Mouse (Mus musculus) ES-Bruce4 (cell line): ENCODE measurements at regions not wholly inside any gene's neighbourhood (a gene's known extent, or its start where the extent isn't known, plus 50 kb on each side); places are given as distances from the start of the nearest gene placed in this dataset.

Source experiments
- H3K27ac ChIP-seq: 2 replicates; pipeline ENCODE4 v1.5.1; 2012; ENCODE audit warnings: low read length, inconsistent platforms; ENCODE audit not compliant: insufficient read depth
- H3K27me3 ChIP-seq: 2 replicates; pipeline ENCODE4 v1.6.1; 2012; ENCODE audit warnings: mild to moderate bottlenecking, low read length, inconsistent platforms; ENCODE audit not compliant: control insufficient read depth, poor library complexity, insufficient read depth, severe bottlenecking
- H3K36me3 ChIP-seq: 2 replicates; pipeline ENCODE4 v1.6.1; 2012; ENCODE audit warnings: inconsistent platforms, mild to moderate bottlenecking, low read length, moderate library complexity; ENCODE audit not compliant: control insufficient read depth, poor library complexity, insufficient read depth, severe bottlenecking
- H3K4me1 ChIP-seq: one replicate; pipeline ENCODE4 v1.8.1; 2011; ENCODE audit warnings: low read length; ENCODE audit not compliant: control insufficient read depth, insufficient read depth
- H3K4me3 ChIP-seq: 2 replicates; pipeline ENCODE4 v1.5.1; 2011; ENCODE audit warnings: low read depth, mild to moderate bottlenecking, low read length
- H3K9ac ChIP-seq: 2 replicates; pipeline ENCODE4 v1.6.1; 2012; ENCODE audit warnings: low read depth, mild to moderate bottlenecking, inconsistent platforms; ENCODE audit not compliant: poor library complexity, severe bottlenecking
- H3K9me3 ChIP-seq: replicated peaks from 2 replicates; pipeline ENCODE4 v1.6.1; 2012; ENCODE audit warnings: mild to moderate bottlenecking, low read length, inconsistent platforms; ENCODE audit not compliant: control insufficient read depth, poor library complexity, insufficient read depth, severe bottlenecking
- CTCF ChIP-seq: IDR thresholded peaks from one replicate; pipeline ENCODE4 v1.8.1; 2011; ENCODE audit warnings: low read depth, low read length
- EP300 ChIP-seq: IDR thresholded peaks from 2 replicates; pipeline ENCODE4 v1.6.1; 2011; ENCODE audit warnings: low read depth, low read length; ENCODE audit not compliant: insufficient read depth
- POLR2A ChIP-seq: IDR thresholded peaks from one replicate; pipeline ENCODE4 v1.8.1; 2011; ENCODE audit warnings: low read length; ENCODE audit not compliant: insufficient read depth

DNA sequence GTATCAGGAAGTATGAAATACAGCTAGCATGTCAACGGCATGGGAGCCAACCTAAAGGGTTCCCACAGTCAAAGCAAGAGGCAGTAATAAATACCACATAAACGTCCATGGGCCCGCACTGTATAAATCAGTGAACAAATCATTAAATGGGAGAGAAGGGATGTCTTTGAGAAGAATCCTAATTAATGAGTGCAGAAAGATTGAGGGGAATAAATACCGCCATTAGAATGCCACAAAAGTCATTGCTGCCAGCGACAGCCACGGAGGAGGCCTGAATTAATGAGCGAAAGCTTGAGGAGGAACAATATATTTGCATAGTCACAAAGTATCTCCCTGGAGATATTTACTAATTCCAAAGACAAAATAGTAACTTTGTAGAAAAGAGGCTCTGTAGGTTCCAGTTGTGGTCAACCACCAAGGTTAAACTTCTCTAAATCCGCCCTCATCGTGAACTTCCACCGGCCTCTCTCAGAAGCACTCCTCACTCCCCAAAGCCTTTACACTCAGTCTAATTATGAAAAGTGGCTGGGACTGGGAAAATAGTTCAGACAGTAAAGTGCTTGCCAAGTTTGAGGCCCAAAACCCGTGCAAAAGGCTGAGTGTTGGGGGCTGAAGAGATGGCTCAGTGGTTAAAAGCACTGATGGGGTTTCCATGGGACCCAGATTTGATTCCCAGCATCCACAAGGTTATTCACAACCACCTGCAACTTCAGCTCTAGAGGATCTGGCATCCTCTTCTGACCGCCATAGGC is 64.4 kb upstream of the Ppp1r26 start:
- H3K27me3 ChIP-seq, result no peaks in the 10 kb centered on the region
- no peak overlapping the region for H3K9ac ChIP-seq
- H3K4me3 ChIP-seq, result no peak overlapping the region
- H3K27ac ChIP-seq, result no peak overlapping the region
- no peaks in the 10 kb centered on the region for H3K4me1 ChIP-seq
- no peaks in the 10 kb centered on the region for H3K9me3 ChIP-seq
- TF ChIP-seq CTCF, result no peak
- TF ChIP-seq POLR2A, result no peak
- no peak for TF ChIP-seq EP300
- no peaks in the 10 kb centered on the region for H3K36me3 ChIP-seq

DNA sequence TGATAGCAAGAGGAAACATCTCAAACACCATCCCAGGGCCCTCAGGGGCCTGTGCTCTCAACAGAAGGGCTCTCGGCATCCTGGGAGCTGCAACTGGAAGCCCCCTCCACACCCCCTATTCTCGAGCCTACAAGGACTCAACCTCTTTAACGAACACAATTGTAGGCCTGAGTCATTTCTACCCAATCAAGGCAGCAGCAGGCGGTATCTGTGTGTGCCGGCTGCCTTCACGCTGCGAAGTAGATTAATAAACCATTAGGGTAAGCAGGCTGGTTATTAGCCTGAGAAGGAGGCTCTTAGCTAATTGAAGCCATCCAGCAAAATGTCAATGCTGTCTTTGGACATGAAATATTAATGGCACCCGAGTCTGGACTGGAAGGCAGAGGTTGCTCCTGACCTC is 61.7 kb upstream of the Ppp1r26 start:
- Histone ChIP-seq H3K9ac (no peak overlapping the region), H3K9me3 (no peaks in the 10 kb centered on the region), H3K27ac (no peak overlapping the region), H3K27me3 (no peaks in the 10 kb centered on the region), H3K36me3 (no peaks in the 10 kb centered on the region), H3K4me3 (no peak overlapping the region), H3K4me1 (no peaks in the 10 kb centered on the region)
- TF ChIP-seq POLR2A, result no peak
- TF ChIP-seq EP300, result no peak
- TF ChIP-seq CTCF, result no peak

DNA sequence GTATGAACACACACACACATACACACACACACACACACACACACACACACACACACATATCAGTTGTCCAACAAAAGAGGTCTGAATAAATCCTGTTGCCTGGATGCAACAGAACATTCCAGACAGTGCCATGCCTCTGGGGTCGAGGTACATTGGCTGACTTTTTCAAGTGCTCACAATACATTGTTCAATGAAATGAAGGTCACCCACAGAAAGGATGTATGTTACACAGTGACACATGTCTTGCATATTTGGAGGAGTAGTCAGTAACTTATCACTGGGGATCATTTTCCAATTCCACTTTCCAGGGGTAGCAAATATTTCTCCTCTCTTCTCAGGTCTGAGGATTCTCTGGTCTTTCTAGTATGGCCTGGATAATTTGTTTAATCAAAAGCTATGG is 59.8 kb upstream of the Ppp1r26 start:
- H3K27ac ChIP-seq, result no peak overlapping the region
- no peak for TF ChIP-seq EP300
- no peak for TF ChIP-seq CTCF
- no peak for TF ChIP-seq POLR2A
- no peaks in the 10 kb centered on the region for H3K4me1 ChIP-seq

DNA sequence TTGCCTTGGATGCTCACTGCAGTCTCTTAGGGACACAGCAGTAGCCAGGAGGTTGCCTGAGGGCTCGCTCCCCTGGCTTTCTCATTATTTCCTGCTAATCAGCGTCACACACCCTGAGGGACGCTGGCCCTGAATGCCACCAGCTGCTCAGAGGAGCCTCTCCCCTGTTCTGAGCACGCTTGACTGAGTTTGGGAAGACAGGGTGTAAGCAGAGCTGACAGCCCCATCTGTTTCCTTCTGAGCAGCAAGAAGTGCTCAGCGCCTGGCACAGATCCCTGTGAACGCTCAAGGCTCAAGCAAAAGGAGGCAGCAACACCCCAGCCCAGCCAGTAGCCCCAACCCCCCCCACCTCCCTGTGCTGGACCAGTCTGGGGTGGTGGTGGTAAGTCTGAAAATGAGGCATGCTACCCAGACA is 59.2 kb upstream of the Ppp1r26 start:
- no peaks in the 10 kb centered on the region for H3K4me1 ChIP-seq
- no peak for TF ChIP-seq POLR2A
- TF ChIP-seq CTCF, result no peak
- no peak for TF ChIP-seq EP300
- no peaks in the 10 kb centered on the region for H3K27me3 ChIP-seq
- H3K36me3 ChIP-seq, result no peaks in the 10 kb centered on the region
- H3K4me3 ChIP-seq, result no peak overlapping the region
- no peaks in the 10 kb centered on the region for H3K9me3 ChIP-seq
- no peak overlapping the region for H3K27ac ChIP-seq
- H3K9ac ChIP-seq, result no peak overlapping the region

More for the DNA sequence above, 59.8 kb upstream of the Ppp1r26 start:
- H3K36me3 ChIP-seq, result no peaks in the 10 kb centered on the region
- no peaks in the 10 kb centered on the region for H3K9me3 ChIP-seq
- no peak overlapping the region for H3K9ac ChIP-seq
- H3K27me3 ChIP-seq, result no peaks in the 10 kb centered on the region
- no peak overlapping the region for H3K4me3 ChIP-seq

DNA sequence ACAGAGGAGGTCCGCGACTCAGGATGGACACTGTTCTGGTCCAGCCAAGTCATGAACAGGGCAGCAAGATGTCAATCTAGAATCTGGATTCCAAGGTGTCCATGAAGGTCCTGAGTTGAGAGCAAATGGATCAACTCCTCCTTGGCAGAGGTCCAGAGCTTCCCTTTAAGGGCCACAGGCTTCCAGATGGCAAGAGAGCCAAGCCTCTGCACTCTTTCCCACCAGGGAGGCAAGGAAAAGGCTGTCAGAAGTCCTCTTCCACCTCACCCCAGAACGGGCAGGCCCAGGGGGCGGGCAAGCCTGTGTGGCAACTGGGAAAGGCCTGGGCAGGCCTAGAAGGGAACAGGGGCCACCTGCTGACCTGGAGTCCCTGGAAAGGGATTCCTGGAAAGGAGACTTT is 58.7 kb upstream of the Ppp1r26 start:
- Histone ChIP-seq H3K4me3 (no peak overlapping the region), H3K9ac (no peak overlapping the region), H3K27ac (no peak overlapping the region), H3K27me3 (no peaks in the 10 kb centered on the region), H3K36me3 (no peaks in the 10 kb centered on the region), H3K4me1 (no peaks in the 10 kb centered on the region), H3K9me3 (no peaks in the 10 kb centered on the region)
- TF ChIP-seq EP300, result no peak
- no peak for TF ChIP-seq CTCF
- TF ChIP-seq POLR2A, result no peak

DNA sequence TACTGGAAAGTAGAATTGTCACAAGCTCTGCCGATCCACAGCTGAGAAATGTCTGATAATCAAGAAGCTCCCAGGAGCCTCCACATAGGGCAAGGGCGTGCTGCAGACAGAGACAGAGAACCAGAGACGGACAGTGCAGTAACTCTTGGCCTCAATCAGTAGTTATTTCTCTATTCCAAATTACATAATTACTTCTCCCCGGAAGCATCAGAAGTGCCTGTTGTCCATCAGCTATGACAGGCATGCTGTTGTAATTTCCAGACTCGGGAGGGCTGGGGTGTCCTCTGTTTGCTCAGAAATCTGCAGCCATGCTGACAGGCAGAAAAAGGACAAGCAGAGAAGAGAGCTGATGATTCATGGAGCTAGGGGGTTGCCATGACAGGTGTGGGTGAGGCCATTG is 56.9 kb upstream of the Ppp1r26 start:
- Histone ChIP-seq H3K4me1 (no peaks in the 10 kb centered on the region), H3K27me3 (no peaks in the 10 kb centered on the region), H3K27ac (no peak overlapping the region), H3K9me3 (peaks cover 10% of the 10 kb centered on the region), H3K36me3 (no peaks in the 10 kb centered on the region), H3K9ac (no peak overlapping the region), H3K4me3 (no peak overlapping the region)
- TF ChIP-seq POLR2A (no peak), EP300 (no peak), CTCF (no peak)
